Mouse (Mus musculus) brain, embryonic 14.5 days (tissue): ENCODE data around the gene Casz1. TPM values are rescaled to one million over a fixed set of nuclear protein-coding genes. Genes with fewer than 3 reads are reported as not detected.
A peak's percentile ranks its signal among the peaks of the same experiment; 100 is the strongest.

Source experiments
- DNase-seq: peaks from one replicate; pipeline ENCODE4 v3.0.0-alpha.2; 2011; ENCODE audit warnings: low read depth
- CTCF ChIP-seq: fragments of 200-500 bp; IDR thresholded peaks from 2 replicates; pipeline ENCODE4 v1.5.1; 2012; ENCODE audit warnings: inconsistent platforms, mild to moderate bottlenecking, moderate library complexity, borderline replicate concordance; ENCODE audit not compliant: insufficient read depth, insufficient read length; ENCODE audit errors: extremely low read depth
- POLR2A ChIP-seq: fragments of 200-500 bp; IDR thresholded peaks from 2 replicates; pipeline ENCODE4 v1.6.1; 2012; ENCODE audit warnings: mild to moderate bottlenecking, inconsistent platforms, borderline replicate concordance; ENCODE audit not compliant: poor library complexity, insufficient read depth, insufficient read length, severe bottlenecking; ENCODE audit errors: extremely low read depth
- polyA plus RNA-seq: library from polyadenylated mRNA; depleted of rRNA; stranded (reverse); fragments of >200 nt; gene quantifications from 2 replicates; pipeline ENCODE4 v1.2.3, GENCODE M21; 2012

The Casz1 gene
- polyA plus RNA-seq, 1 experiment = 6.9 TPM

DNA sequence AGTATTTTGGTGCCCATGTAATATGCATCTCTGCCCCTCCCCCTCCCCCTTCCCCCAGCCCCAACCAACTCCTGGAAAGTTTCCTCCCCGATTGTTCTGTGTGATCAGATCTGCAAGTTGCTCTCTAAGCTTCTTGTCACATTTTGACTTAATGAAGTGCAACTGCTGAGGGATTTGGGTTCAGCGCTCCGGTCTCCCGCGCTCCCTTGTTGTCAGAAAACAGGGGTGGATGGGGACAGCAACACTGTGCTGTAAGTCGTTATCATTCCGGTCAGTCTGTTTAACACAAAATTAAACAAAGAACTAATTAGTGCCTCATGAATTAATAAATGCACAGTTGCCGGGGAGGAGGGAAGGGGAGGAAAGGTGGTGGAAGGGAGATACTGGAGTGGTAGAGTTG, 84.0 kb downstream of the Casz1 start:
- DNase-seq = peak; percentile 56
- TF ChIP-seq CTCF (no peak), POLR2A (no peak)

DNA sequence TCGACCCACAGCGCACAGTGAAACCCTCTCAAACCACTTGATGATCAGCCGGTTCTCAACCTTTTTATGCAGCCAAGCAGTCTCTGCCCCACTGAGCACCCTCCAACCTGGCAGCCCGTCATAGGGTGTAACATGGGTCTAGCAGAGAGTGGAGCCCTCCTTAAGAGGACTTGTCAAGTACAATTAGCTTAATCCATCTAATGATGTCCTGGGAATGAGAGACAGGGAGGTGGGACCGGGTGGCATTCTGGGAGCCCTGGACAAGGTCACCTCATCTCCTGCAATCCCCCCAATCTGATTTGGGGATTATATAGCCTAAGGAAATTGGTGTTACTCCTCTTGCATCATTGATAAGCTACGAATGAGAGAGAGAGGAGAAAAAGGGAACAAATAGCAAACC, 84.8 kb downstream of the Casz1 start:
- TF ChIP-seq CTCF (no peak), POLR2A (no peak)
- no peak for DNase-seq

DNA sequence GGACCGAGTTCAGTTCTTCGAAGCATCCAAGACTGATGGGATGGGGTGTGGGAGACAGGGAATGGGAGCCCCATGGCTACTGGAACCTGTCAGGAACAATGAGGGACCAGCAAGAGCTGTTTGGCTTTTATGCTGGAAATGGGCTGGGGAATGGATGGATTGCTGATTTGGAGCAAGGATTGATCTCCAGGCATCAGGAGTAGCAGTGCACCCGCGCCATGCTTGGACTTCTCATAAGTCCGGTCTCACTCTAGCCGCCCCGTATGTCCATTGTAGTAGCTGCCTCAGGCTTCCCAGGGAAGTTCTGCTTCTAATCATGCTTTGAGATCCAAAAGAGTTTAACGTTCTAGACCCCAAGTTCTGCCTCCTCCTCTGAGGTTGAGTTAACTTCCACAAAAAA, 86.2 kb downstream of the Casz1 start:
- TF ChIP-seq POLR2A (no peak), CTCF (no peak)
- no peak for DNase-seq

- peak; percentile 78 for DNase-seq
- TF ChIP-seq CTCF = no peak
- no peak for TF ChIP-seq POLR2A
Observed at GRCm38 (mm10) chr4:148890892-148891838, 86.9 kb downstream of the Casz1 start.

DNA sequence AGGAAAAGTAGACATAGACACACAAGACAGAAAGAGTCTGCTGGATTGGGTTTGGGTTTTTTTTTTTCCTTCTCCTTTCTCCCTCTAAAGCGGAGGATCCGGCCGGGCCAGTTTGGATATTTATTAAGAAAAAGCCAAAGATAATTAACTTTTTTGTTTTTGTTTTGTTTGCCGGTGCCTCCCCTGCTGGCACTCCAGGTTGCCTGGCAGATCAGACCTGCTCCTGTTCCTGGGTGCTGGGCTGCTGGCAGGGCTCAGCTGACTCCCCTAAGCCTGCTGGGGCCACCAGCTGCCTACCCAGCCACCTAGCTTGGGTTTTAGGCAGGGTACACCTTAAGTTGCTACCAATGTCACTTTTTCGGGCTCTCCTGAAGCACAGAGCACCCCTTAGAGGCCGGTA, 91.9 kb downstream of the Casz1 start:
- DNase-seq = no peak
- no peak for TF ChIP-seq CTCF
- TF ChIP-seq POLR2A = no peak

- no peak for DNase-seq
- TF ChIP-seq CTCF (no peak), POLR2A (no peak)
Observed at GRCm38 (mm10) chr4:148899927-148900294, 95.7 kb downstream of the Casz1 start.

DNA sequence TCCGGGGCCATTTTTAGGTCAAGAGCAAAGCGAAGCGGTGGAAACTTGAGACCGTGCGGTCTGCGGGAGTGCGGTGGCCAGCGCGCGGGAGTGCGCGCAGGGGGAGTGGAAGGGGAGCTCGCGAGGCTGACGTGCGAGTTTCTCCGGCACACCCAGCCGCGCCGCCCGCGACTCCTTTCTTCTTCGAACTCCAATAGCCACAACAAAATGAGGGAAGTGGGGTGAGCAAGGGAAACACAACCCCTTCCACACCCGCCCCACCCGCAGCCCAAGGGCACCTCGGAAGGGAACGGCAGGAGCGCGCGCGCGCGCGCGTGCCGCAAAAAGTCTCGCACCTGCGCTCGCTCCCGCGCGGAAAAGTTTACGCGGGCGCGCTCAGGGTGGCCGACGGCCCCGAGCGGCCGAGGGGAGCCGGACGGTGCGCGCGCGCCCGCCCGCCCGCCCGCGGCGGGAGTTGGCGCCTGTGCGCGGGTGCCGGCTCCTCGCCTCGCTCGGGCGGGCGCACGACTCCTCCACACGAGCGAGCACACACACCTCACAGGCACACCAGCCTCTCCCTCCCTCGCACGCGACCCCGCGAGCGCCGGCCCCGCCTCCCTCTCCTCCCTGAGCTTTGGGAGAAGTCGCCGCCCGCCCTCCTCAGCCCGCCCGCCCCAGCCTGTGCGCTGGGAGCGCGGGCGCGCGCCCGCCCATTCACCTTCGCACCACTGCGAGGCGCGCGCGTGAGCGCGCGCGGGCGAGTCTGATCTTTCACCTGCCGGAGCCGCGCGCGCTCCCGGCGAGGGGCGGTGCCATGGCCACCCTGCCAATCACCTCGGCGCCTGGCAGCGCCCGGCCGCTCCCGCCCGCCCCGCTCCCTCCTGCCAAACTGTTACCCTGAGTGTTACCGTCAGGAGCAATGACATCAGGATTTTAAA, 96.3 kb downstream of the Casz1 start:
- DNase-seq = peak; percentile 91
- TF ChIP-seq POLR2A = no peak
- no peak for TF ChIP-seq CTCF

GRCm38 (mm10) chr4:148901275-148902052, 97.2 kb downstream of the Casz1 start:
- TF ChIP-seq CTCF (no peak), POLR2A (no peak)
- DNase-seq = no peak

GRCm38 (mm10) chr4:148902919-148903727, 98.9 kb downstream of the Casz1 start:
- DNase-seq = no peak
- TF ChIP-seq CTCF (peak; percentile 61), POLR2A (no peak)

- DNase-seq = no peak
- TF ChIP-seq POLR2A = no peak
- TF ChIP-seq CTCF = no peak
Observed at GRCm38 (mm10) chr4:148905295-148905694, 101.1 kb downstream of the Casz1 start.
